Mouse (Mus musculus) hindbrain, embryonic 10.5 days (tissue): ENCODE measurements around the gene Prss40. TPM values are rescaled to one million over a fixed set of nuclear protein-coding genes. Genes with fewer than 3 reads are reported as not detected.
"Not testable (repeated sequence)": the region's sequence is repeated elsewhere in the genome, so short reads cannot be mapped to it uniquely, and the experiment has no call there.

Experiments
- DNase-seq: peaks from one replicate; pipeline ENCODE4 v3.0.0-alpha.2; 2017; ENCODE audit warnings: low spot score
- H3K27ac ChIP-seq: fragments of 300-500 bp; sonication (generic); 2 replicates; pipeline ENCODE4 v1.5.1; 2016; ENCODE audit warnings: mild to moderate bottlenecking, moderate library complexity
- H3K27me3 ChIP-seq: fragments of 300-500 bp; sonication (generic); 2 replicates; pipeline ENCODE4 v1.6.1; 2016; ENCODE audit warnings: mild to moderate bottlenecking; ENCODE audit not compliant: poor library complexity, insufficient read depth, severe bottlenecking
- H3K36me3 ChIP-seq: fragments of 300-500 bp; sonication (generic); 2 replicates; pipeline ENCODE4 v1.6.1; 2016; ENCODE audit warnings: mild to moderate bottlenecking, moderate library complexity
- H3K4me1 ChIP-seq: fragments of 300-500 bp; sonication (generic); replicated peaks from 2 replicates; pipeline ENCODE4 v1.6.1; 2016; ENCODE audit warnings: mild to moderate bottlenecking
- H3K4me3 ChIP-seq: fragments of 300-500 bp; sonication (generic); 2 replicates; pipeline ENCODE4 v1.5.1; 2016; ENCODE audit warnings: mild to moderate bottlenecking, moderate library complexity
- H3K9me3 ChIP-seq: fragments of 300-500 bp; sonication (generic); 2 replicates; pipeline ENCODE4 v1.6.1; 2016; ENCODE audit warnings: mild to moderate bottlenecking, moderate library complexity
- WGBS: fragments of 180-500 bp; shearing (Covaris S2); methylation state at CpG from one replicate; pipeline ENCODE4 v1.1.7; 2016; 5-methylcytosine and 5-hydroxymethylcytosine counted together
- polyA plus RNA-seq: library from polyadenylated mRNA; unstranded; fragments of >200 nt; fragmentation: Nextera tagmentation; extraction: Ambion mirVana; gene quantifications from 2 replicates; pipeline ENCODE4 v1.2.1, GENCODE M21; 2016

Gene Prss40
- polyA plus RNA-seq, 1 experiment from 2014 or later = not detected

GRCm38 (mm10) chr1:34569876-34570275 lies 9.1 kb upstream of the Prss40 start:
- 87% methylated on average over 2 of the region's 2 CpGs for WGBS
- Histone ChIP-seq H3K36me3 (no peaks in the 10 kb centered on the region), H3K4me3 (no peak overlapping the region), H3K9me3 (peaks cover 3% of the 10 kb centered on the region; the same call in 1 of the 2 replicates), H3K27ac (no peak overlapping the region), H3K27me3 (no peaks in the 10 kb centered on the region), H3K4me1 (no peaks in the 10 kb centered on the region)
- DNase-seq = no peak

DNA sequence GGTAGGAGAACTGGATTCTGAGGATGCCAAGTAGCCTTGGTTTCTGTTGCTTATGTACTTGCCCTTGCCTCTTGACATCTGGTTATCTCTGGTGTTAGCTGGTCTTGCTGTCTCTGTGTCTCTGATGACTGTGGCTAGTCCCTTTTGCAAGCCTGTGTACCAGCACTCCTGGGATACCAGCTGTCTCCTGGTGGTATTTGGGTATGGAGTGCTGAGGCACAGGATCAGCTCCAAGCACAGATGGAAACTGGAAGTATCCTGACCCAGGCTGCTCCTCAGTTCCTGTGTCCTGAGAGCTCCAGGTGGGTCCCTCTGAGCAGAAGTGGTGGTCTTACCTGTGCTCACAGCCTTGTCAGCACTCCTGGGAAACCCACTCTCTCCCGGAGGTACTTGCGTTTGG lies 7.4 kb upstream of the Prss40 start:
- DNase-seq = no peak
- H3K27me3 ChIP-seq = no peaks in the 10 kb centered on the region
- H3K27ac ChIP-seq = no peak overlapping the region
- WGBS = 97% methylated on average over 2 of the region's 2 CpGs
- no peaks in the 10 kb centered on the region for H3K4me1 ChIP-seq
- peaks cover 3% of the 10 kb centered on the region; the same call in 1 of the 2 replicates for H3K9me3 ChIP-seq
- H3K36me3 ChIP-seq = no peaks in the 10 kb centered on the region
- no peak overlapping the region for H3K4me3 ChIP-seq

GRCm38 (mm10) chr1:34564383-34565045 lies 3.8 kb upstream of the Prss40 start:
- Histone ChIP-seq H3K36me3 (no peaks in the 10 kb centered on the region), H3K27ac (no peak overlapping the region), H3K27me3 (no peaks in the 10 kb centered on the region), H3K4me3 (no peak overlapping the region), H3K9me3 (peaks cover 3% of the 10 kb centered on the region; the same call in 1 of the 2 replicates), H3K4me1 (no peaks in the 10 kb centered on the region)
- DNase-seq = no peak
- 84% methylated on average over 8 of the region's 8 CpGs for WGBS

- H3K27me3 ChIP-seq = no peaks in the 10 kb centered on the region
- H3K9me3 ChIP-seq = no peaks in the 10 kb centered on the region
- H3K27ac ChIP-seq = no peak overlapping the region
- WGBS = 91% methylated on average over 7 of the region's 7 CpGs
- no peaks in the 10 kb centered on the region for H3K36me3 ChIP-seq
- H3K4me1 ChIP-seq = no peaks in the 10 kb centered on the region
- DNase-seq = no peak
- no peak overlapping the region for H3K4me3 ChIP-seq
Measured at GRCm38 (mm10) chr1:34554275-34554674, 6.5 kb downstream of the Prss40 start.

- H3K36me3 ChIP-seq = no peaks in the 10 kb centered on the region
- DNase-seq = no peak
- H3K27ac ChIP-seq = no peak overlapping the region
- no peak overlapping the region for H3K4me3 ChIP-seq
- WGBS = 82% methylated on average over 1 of the region's 1 CpGs
- H3K9me3 ChIP-seq = no peaks in the 10 kb centered on the region
- H3K4me1 ChIP-seq = no peaks in the 10 kb centered on the region
- no peaks in the 10 kb centered on the region for H3K27me3 ChIP-seq
Measured at GRCm38 (mm10) chr1:34553690-34554089, 7.1 kb downstream of the Prss40 start.

- no peak for DNase-seq
- 76% methylated on average over 1 of the region's 1 CpGs for WGBS
- H3K9me3 ChIP-seq = no peaks in the 10 kb centered on the region
- H3K4me3 ChIP-seq = no peak overlapping the region
- H3K27me3 ChIP-seq = no peaks in the 10 kb centered on the region
- no peak overlapping the region for H3K27ac ChIP-seq
- no peaks in the 10 kb centered on the region for H3K36me3 ChIP-seq
- no peaks in the 10 kb centered on the region for H3K4me1 ChIP-seq
Measured at GRCm38 (mm10) chr1:34547074-34547473, 13.7 kb downstream of the Prss40 start.

GRCm38 (mm10) chr1:34536767-34537485 lies 23.8 kb downstream of the Prss40 start:
- DNase-seq = peak; percentile 18

DNA sequence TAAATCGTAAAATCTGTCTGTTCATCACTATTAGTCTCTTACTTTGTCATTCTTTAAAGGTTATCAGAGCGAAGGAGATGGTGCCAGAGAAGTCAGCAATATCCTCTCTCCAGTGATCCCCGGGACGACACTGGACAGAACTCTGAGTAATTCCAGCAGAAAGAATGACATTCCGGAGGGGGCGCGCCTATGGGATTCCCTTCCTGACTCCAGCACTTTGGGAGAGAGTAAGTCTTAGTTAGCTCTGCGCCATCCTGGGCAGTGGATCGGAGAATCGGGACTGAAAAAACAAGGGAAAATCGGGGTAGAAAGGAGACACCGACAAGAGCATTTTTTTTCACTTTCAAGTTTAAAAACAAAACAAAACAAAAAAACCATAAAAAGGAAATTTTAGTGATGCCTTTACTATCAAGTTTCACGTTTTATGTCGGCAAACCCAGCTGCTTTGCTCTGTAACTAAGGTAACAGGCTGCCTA lies 24.4 kb downstream of the Prss40 start:
- Histone ChIP-seq H3K4me1 (peaks cover 10% of the 10 kb centered on the region), H3K9me3 (no peaks in the 10 kb centered on the region), H3K27me3 (peaks cover 46% of the 10 kb centered on the region), H3K27ac (no peak overlapping the region), H3K4me3 (peak overlapping the region; percentile 37), H3K36me3 (no peaks in the 10 kb centered on the region)
- peak; percentile 17 for DNase-seq
- 2% methylated on average over 14 of the region's 14 CpGs for WGBS

More at GRCm38 (mm10) chr1:34536767-34537485, 23.8 kb downstream of the Prss40 start:
- H3K4me3 ChIP-seq = peak overlapping the region; percentile 37
- no peaks in the 10 kb centered on the region for H3K36me3 ChIP-seq
- no peaks in the 10 kb centered on the region for H3K9me3 ChIP-seq
- no peak overlapping the region for H3K27ac ChIP-seq
- peaks cover 10% of the 10 kb centered on the region for H3K4me1 ChIP-seq
- peaks cover 46% of the 10 kb centered on the region for H3K27me3 ChIP-seq
- WGBS = 4% methylated on average over 16 of the region's 16 CpGs

DNA sequence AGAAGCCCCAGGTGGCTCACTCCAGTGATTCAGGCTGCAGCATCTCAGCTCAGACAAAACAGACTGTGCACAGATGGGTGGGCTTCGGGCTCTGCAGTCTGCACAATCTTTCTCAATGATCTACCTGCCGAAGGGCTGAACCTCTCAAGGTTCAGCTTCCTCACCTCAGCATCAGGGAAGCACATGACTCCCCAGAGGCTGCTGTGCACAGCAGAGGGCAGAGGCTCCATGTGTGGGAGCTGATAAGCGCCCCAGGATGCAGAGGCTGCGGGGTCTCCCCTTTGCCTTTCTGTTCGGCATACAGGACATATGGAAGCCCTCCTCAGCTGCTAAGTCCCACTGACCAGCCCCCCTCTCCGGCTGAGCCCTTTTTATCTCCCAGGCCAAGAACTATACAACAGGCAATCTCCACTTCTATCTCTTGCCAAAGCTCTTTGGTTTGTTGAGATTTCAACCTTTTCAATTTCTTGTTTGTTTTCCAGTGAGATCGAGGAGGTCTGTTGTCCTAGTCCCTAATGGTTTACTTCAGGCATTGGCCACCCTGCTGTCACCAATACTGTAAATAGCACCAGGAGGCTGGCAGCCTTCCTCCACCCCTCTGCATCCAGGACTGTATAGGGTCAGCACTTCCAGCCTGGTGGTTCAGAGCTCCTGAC lies 25.6 kb downstream of the Prss40 start, which contains the start of gene Cfc1:
Cfc1 (plus strand) TSS at position 606 of the 656 bp plus-strand sequence.
- H3K4me3 ChIP-seq = 0 out of 2 replicates have a peak within 1 kb of the TSS, but pooled peaks have one; percentile 13
- peaks cover 46% of the 10 kb centered on the region for H3K27me3 ChIP-seq
- not testable (repeated sequence) for H3K36me3 ChIP-seq, H3K9me3 ChIP-seq, DNase-seq, H3K27ac ChIP-seq
- 23% methylated on average over 7 of the region's 7 CpGs for WGBS
- peaks cover 10% of the 10 kb centered on the region for H3K4me1 ChIP-seq

DNA sequence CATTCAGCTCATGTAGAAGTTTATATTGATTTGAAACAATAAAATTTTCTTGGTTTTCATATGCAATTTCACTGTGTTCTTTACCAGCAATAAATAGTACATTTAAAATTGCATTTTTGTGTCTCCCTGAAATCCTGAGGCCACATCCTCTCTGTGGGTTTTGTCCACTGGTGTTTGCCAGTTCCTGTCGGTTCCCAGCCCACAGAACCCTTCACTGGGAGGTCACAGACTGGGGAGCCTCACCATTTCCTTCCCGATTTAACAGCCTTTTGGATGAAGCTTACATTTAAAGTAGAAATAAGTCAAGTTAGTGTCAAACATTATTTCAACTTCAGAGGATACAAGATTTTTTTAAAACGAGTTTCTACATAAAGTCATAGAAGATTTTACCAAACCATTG lies 26.2 kb downstream of the Prss40 start:
- Histone ChIP-seq H3K27me3 (peaks cover 46% of the 10 kb centered on the region), H3K4me1 (peaks cover 10% of the 10 kb centered on the region)
- not testable (repeated sequence) for H3K9me3 ChIP-seq, H3K4me3 ChIP-seq, H3K27ac ChIP-seq, H3K36me3 ChIP-seq, DNase-seq
- 53% methylated on average over 3 of the region's 3 CpGs for WGBS

GRCm38 (mm10) chr1:34523647-34524046 lies 37.1 kb downstream of the Prss40 start:
- WGBS = 88% methylated on average over 3 of the region's 3 CpGs
- DNase-seq = no peak
- Histone ChIP-seq H3K27ac (no peak overlapping the region), H3K9me3 (no peaks in the 10 kb centered on the region), H3K27me3 (no peaks in the 10 kb centered on the region), H3K4me3 (no peak overlapping the region), H3K36me3 (no peaks in the 10 kb centered on the region), H3K4me1 (no peaks in the 10 kb centered on the region)

- WGBS = 88% methylated on average over 3 of the region's 3 CpGs
- Histone ChIP-seq H3K4me3 (no peak overlapping the region), H3K27ac (no peak overlapping the region), H3K36me3 (no peaks in the 10 kb centered on the region), H3K4me1 (no peaks in the 10 kb centered on the region), H3K9me3 (no peaks in the 10 kb centered on the region), H3K27me3 (no peaks in the 10 kb centered on the region)
- DNase-seq = no peak
Measured at GRCm38 (mm10) chr1:34522850-34523244, 37.9 kb downstream of the Prss40 start.
